8 mouse cellular contexts compared by ENCODE assay signal in genomic region chr2:69128921-69129395, GRCm38 (mm10). TPM values are rescaled to one million over a fixed set of nuclear protein-coding genes. Genes with fewer than 3 reads are reported as not detected.
A peak's percentile ranks its signal among the peaks of the same experiment; 100 is the strongest.
DNase-seq lines count a peak whose midpoint lies in the region; ATAC-seq and TF ChIP-seq lines count a peak whose summit lies in the region.

No protein-coding gene starts in this region.

- no peaks in the 10 kb centered on the region for H3K36me3 ChIP-seq in intestine, embryonic 14.5 days (ENCODE audit: control insufficient read depth, insufficient read depth, low read length)
- no peaks in the 10 kb centered on the region for H3K36me3 ChIP-seq in intestine, postnatal 0 days (ENCODE audit: control insufficient read depth, insufficient read depth)
- no peaks in the 10 kb centered on the region for H3K36me3 ChIP-seq in forebrain, embryonic 13.5 days (ENCODE audit: poor library complexity, severe bottlenecking)
- H3K36me3 ChIP-seq in intestine, embryonic 15.5 days, result no peaks in the 10 kb centered on the region
- H3K36me3 ChIP-seq in thymus, adult 2 months (ENCODE audit: control insufficient read depth, insufficient read depth, low read length), result no peaks in the 10 kb centered on the region

- no peaks in the 10 kb centered on the region for H3K9me3 ChIP-seq in intestine, embryonic 14.5 days (ENCODE audit: control insufficient read depth, low read length)
- no peaks in the 10 kb centered on the region for H3K9me3 ChIP-seq in intestine, postnatal 0 days (ENCODE audit: control insufficient read depth)
- H3K9me3 ChIP-seq in forebrain, embryonic 13.5 days (replicated peaks), result no peaks in the 10 kb centered on the region
- H3K9me3 ChIP-seq in intestine, embryonic 15.5 days, result no peaks in the 10 kb centered on the region

- DNase-seq in intestine, embryonic 14.5 days (ENCODE audit: low spot score), result peak; percentile 51
- peak; percentile 50 for DNase-seq in lung, postnatal 25 days (ENCODE audit: low spot score)
- DNase-seq in retina, postnatal 1 day, result peak; percentile 92
- DNase-seq in thymus, adult 2 months, result no peak
- DNase-seq in ovary, postnatal 10 days (ENCODE audit: low spot score), result no peak

- H3K27me3 ChIP-seq in intestine, embryonic 14.5 days (replicated peaks; ENCODE audit: control insufficient read depth, insufficient read depth, low read length), result no peaks in the 10 kb centered on the region
- H3K27me3 ChIP-seq in intestine, postnatal 0 days (replicated peaks; ENCODE audit: control insufficient read depth, insufficient read depth, low read length), result no peaks in the 10 kb centered on the region
- no peaks in the 10 kb centered on the region for H3K27me3 ChIP-seq in forebrain, embryonic 13.5 days
- no peaks in the 10 kb centered on the region for H3K27me3 ChIP-seq in intestine, embryonic 15.5 days (replicated peaks)
- H3K27me3 ChIP-seq in thymus, adult 2 months (ENCODE audit: control insufficient read depth, insufficient read depth, low read length), result no peaks in the 10 kb centered on the region

- H3K4me1 ChIP-seq in intestine, embryonic 14.5 days (replicated peaks; ENCODE audit: control insufficient read depth, insufficient read depth, low read length), result peaks cover 4% of the 10 kb centered on the region; the same call in 1 of the 2 replicates
- no peaks in the 10 kb centered on the region for H3K4me1 ChIP-seq in intestine, postnatal 0 days (replicated peaks; ENCODE audit: control insufficient read depth, insufficient read depth, low read length)
- peaks cover 11% of the 10 kb centered on the region; the same call in 1 of the 2 replicates for H3K4me1 ChIP-seq in forebrain, embryonic 13.5 days
- 0 out of 2 replicates have a peak, but pooled peaks cover 7% of the 10 kb centered on the region for H3K4me1 ChIP-seq in intestine, embryonic 15.5 days (replicated peaks)
- H3K4me1 ChIP-seq in thymus, adult 2 months (replicated peaks; ENCODE audit: control insufficient read depth, insufficient read depth, low read length), result peaks cover 4% of the 10 kb centered on the region; the same call in 1 of the 2 replicates

- ATAC-seq in intestine, embryonic 14.5 days (replicated peaks; ENCODE audit: low FRiP score, low TSS enrichment, low read depth), result peak; percentile 65
- ATAC-seq in intestine, postnatal 0 days, result no peak
- ATAC-seq in forebrain, embryonic 13.5 days, result peak; percentile 68
- peak; percentile 69 for ATAC-seq in intestine, embryonic 15.5 days

- TF ChIP-seq POLR2A in thymus, adult 2 months (IDR thresholded peaks at IDR 0.05; ENCODE audit: control insufficient read depth, extremely low read depth, insufficient read depth, low read length, poor library complexity), result no peak

- 42% methylated on average over 10 of the region's 10 CpGs for WGBS in intestine, embryonic 14.5 days
- 62% methylated on average over 10 of the region's 10 CpGs for WGBS in intestine, postnatal 0 days
- 35% methylated on average over 10 of the region's 10 CpGs for whole genome bisulfite sequencing in forebrain, embryonic 13.5 days
- 43% methylated on average over 10 of the region's 10 CpGs for WGBS in intestine, embryonic 15.5 days
- WGBS in thymus, adult 2 months, result 22% methylated on average over 10 of the region's 10 CpGs

- H3K4me2 ChIP-seq in intestine, embryonic 14.5 days (ENCODE audit: low read length), result no peak overlapping the region
- no peak overlapping the region; the same call in 1 of the 2 replicates for H3K4me2 ChIP-seq in intestine, postnatal 0 days (replicated peaks; ENCODE audit: low read depth)
- H3K4me2 ChIP-seq in forebrain, embryonic 13.5 days, result no peak overlapping the region
- H3K4me2 ChIP-seq in intestine, embryonic 15.5 days (replicated peaks), result peak overlapping the region; percentile 17

- no peak overlapping the region for H3K9ac ChIP-seq in intestine, embryonic 14.5 days (ENCODE audit: low read length)
- H3K9ac ChIP-seq in intestine, postnatal 0 days (ENCODE audit: low read depth, low read length), result no peak overlapping the region
- H3K9ac ChIP-seq in forebrain, embryonic 13.5 days, result no peak overlapping the region
- H3K9ac ChIP-seq in intestine, embryonic 15.5 days, result no peak overlapping the region

- peak overlapping the region; percentile 58 for H3K27ac ChIP-seq in intestine, embryonic 14.5 days (ENCODE audit: low read depth)
- no peak overlapping the region for H3K27ac ChIP-seq in intestine, postnatal 0 days (ENCODE audit: low read depth, low read length)
- H3K27ac ChIP-seq in forebrain, embryonic 13.5 days, result no peak overlapping the region
- peak overlapping the region; percentile 49; the same call in 1 of the 2 replicates for H3K27ac ChIP-seq in intestine, embryonic 15.5 days
- H3K27ac ChIP-seq in thymus, adult 2 months (ENCODE audit: control insufficient read depth, insufficient read depth, low read length), result no peak overlapping the region

- H3K4me3 ChIP-seq in intestine, embryonic 14.5 days (ENCODE audit: low read depth, low read length), result no peak overlapping the region
- no peak overlapping the region for H3K4me3 ChIP-seq in intestine, postnatal 0 days (ENCODE audit: low read depth, low read length)
- H3K4me3 ChIP-seq in forebrain, embryonic 13.5 days, result no peak overlapping the region
- no peak overlapping the region for H3K4me3 ChIP-seq in intestine, embryonic 15.5 days (replicated peaks)
- no peak overlapping the region for H3K4me3 ChIP-seq in thymus, adult 2 months (ENCODE audit: control insufficient read depth, insufficient read depth, low read length)

- TF ChIP-seq CTCF in intestine, postnatal 0 days (IDR thresholded peaks at IDR 0.05; ENCODE audit: low read depth), result no peak
- no peak for TF ChIP-seq CTCF in thymus, adult 2 months (IDR thresholded peaks at IDR 0.05; ENCODE audit: borderline replicate concordance, control insufficient read depth, extremely low read depth, insufficient read depth, low read length, poor library complexity)

RNA-seq across cellular contexts. Expression of gene Nostrin, which starts 6.6 kb away (rescaled TPM):
- polyA plus RNA-seq in intestine, embryonic 14.5 days (2014; fragmentation: Nextera tagmentation; extraction: Ambion mirVana), result 17.9 and 18.9 TPM in 2 replicates
- 33.3 and 37.9 TPM in 2 replicates for polyA plus RNA-seq in intestine, postnatal 0 days (2015; fragmentation: Nextera tagmentation; extraction: Ambion mirVana)
- 0.53 and 0.96 TPM in 2 replicates for polyA plus RNA-seq in forebrain, embryonic 13.5 days (2015; fragmentation: Nextera tagmentation; extraction: Ambion mirVana)
- 22.5 and 24.0 TPM in 2 replicates for polyA plus RNA-seq in intestine, embryonic 15.5 days (2015; fragmentation: Nextera tagmentation; extraction: Ambion mirVana)
- 1.00 and 1.2 TPM in 2 replicates for polyA plus RNA-seq in thymus, adult 2 months (2012; rRNA removed)

Comparison
In these comparisons a context has a peak if more than half of its experiments do, and no peak if none do; other contexts are left out.
1. H3K27ac ChIP-seq: peak in intestine, embryonic 14.5 days (single experiment) and intestine, embryonic 15.5 days (single experiment); none in intestine, postnatal 0 days (single experiment), forebrain, embryonic 13.5 days (single experiment) and thymus, adult 2 months (single experiment).
2. DNase-seq: peak in intestine, embryonic 14.5 days (single experiment), lung, postnatal 25 days (single experiment) and retina, postnatal 1 day (single experiment); none in thymus, adult 2 months (single experiment) and ovary, postnatal 10 days (single experiment).